Mouse (Mus musculus) lung, adult 18-20 months (tissue): Measurements from ENCODE around the gene Senp5.
A peak's percentile ranks its signal among the peaks of the same experiment; 100 is the strongest.

Experiments used
- DNase-seq, 2 experiments: peaks; one replicate each; pipeline ENCODE4 v3.0.0; 2022; ENCODE audit warnings: mixed read lengths in 2 of 2

The Senp5 gene

DNA sequence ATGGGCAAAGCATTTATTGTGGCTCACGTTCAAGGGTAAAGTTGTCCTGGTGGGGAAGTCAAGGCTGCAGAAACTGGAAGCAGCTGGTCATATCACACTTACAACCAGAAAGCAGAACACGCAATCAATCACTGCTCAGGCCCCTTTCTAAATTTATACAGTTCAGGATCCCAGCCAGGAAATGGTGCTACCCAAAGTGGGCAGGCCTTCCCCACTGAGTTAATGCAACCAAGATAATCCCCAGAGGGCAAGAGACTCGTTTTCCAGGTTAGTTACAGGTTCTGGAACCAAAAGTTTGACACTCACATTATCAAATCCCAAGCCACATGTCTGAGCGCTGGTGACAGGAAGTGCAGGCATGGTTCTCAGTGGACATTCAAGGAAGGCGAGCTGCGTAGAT is 64.2 kb downstream of the Senp5 start:
- no peak for DNase-seq

DNA sequence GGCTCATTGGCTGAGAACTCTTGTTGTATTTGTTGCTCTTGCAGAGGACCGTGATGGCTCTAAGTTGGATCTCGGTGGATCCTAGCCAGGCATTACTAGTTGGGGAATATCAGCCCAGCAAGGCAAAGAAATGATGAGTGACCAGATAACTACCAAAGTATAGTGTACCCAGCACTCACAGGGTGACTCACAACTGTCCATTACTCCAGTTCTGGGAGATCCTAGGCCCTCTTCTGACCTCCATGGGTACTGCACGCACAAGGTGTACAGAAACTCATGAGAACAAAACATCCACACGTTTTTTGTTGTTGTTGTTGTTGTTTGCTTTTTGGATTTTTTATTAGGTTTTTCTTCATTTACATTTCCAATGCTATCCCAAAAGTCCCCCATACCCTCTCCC is 66.5 kb downstream of the Senp5 start:
- no peak for DNase-seq

DNA sequence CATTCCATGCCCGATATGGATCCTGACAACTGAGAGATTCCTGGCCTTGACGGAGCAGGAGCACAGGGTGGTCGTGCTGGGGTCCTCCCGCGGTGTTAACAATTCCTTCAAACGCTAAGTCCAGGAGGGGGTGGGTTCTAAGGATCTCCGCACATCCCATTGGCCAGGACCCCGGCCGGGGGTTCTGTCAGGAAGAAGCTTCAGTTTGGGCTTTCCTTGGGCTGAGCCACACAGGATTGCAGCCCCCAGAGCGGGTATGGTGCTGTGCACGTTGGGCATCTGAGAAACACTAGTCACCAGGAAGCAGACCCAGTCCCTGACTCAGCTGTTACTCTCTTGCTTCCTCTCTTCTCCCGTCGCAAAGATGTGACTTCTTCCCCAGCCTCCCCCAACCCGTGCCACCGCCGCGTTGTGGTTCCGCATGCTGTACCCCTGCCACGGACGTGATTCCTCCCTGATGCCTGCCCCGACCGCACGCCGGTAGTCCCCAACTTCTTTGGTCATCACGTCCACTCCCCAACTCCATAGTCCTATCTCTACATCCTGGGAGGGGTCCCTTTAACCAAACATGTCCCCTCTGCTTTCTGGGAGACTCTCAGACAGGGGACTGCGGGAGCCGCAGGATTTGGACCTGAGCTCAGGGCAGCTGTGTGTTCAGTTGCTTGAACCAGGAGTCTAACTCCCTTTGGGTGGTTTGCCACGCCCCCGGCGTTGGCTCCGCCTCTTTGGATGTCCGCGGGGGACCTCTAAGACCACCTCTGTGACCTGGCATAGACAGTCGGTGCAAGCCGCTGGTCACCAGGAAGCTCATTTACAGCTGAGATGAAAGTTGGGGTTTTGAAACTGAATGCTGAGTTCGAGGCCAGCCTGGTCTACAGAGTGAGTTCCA is 67.8 kb downstream of the Senp5 start:
- no peak for DNase-seq

DNA sequence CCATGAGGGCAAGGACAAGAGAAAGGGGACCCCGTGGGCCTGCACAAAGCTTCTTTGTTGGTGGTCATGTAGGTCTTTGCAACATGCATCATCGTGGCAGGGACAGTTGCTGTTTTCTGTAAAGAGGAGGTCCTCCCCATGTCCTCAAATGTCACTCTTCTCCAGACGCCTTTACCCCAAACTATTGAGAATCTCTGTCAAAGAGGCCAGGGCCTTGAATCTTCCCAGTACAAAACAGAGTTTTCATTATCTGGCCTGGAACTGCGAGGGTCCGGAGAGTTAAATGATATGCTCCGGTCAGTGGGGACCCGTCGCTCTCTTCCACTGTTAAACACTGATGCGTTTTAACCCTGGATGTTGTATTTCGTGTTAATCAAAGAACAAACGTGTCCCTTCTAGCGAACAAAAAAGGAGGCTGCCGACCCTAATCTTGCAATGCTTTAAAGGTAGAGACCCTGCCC is 68.5 kb downstream of the Senp5 start:
- DNase-seq = no peak

DNA sequence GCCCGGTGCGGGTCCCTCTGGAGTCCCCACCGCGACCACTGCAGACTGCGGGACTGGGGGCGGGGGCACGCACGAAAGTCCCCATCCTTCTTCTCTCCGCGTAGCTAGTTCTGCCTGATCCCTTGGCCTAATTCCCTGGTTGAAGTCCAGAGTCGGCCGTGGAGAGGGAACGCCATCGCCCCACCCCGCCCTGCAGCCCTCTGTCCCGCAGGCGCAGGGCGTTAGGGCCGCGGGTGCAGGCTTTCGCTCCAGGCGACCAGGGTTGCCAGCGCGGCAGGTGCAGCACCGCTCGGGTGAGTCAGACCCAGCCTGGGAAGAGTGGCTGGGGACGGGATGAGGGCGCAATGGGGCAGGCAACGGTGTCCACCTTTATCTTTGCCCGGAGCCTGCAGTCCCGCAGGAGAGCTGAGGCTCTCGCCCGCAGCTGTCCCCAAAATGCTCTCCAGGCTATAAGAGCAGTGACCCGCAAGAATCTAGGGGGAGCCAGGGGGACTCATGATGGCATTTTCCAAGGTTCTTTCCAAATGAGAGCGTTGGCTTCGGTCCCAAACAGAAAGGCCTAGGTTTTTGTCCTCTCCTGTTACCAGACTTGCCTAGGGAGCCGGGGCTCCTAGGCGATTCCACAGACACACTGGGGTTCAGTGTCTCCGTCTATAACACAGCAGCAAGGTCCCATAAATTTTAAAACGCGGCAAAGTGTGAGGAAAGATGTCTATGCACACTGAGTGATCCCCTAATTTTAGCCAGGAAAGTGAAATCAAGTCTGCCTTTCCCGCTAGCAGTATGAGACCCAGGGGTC is 69.1 kb downstream of the Senp5 start, which contains the start of gene Pigz:
Gene Pigz, plus strand, starts transcription at position 101 of the 799 bp plus-strand sequence.
- DNase-seq = peak; percentile 38 to 39

DNA sequence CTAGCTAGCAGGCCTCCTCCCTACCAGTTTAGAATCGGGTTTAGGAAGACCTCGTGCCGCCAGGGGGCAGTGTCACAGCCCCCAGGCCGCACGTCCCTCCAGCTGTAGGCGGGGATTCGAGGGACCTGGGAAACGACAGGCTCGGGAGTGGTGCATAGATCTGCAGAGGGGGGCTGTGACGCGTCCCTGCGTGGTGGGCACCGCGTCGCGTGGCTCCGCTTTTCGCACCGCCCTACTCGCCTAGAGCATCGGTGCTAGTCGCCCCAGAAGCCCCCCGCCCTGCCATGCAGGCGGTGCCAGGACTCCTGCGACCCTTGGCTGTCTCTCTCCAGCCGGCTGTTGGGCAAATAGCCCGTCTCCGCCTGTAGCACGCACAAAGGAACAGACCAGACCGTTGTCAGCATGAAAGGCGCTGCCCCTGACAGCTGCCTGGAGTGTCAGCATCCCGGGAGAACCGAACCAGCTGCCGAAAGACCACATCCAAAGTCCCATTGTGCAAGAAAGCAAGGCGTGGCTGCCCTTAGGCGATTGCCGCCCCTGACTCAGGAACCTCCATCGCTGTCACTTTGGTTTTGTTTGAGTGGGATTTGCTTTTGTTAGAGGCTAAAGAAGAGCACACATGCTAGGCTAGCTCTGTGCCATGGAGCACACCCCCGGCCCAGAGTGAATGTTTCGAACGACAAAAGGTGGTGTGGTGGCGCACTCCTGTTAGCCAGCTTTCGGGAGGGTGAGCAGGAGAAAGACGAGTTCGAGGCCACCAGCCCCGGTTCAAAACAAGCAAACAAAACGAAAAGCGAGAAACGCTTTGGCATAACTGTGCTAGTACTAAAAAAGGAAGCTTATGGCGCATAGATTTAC is 70.0 kb downstream of the Senp5 start:
- DNase-seq = peak; percentile 84 to 89

DNA sequence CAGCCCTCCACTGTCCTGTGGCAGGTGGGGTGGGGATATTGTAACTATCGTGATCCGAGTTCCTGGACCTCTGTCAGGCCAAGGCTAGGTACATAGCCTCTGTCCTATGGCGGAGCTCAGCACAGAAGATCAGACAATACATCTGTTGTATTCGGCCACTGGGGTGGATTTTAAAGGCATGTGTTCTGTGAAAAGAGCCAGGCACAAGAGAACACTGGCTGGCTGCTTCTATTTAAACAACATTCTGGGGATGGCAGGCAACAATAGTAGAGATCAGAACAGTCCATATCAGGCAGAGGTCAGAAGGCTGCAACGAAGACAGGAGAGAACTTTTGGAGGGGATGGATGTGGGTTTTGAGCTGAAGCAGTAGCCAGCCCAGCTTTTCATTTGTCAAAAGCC is 70.8 kb downstream of the Senp5 start:
- no peak for DNase-seq

DNA sequence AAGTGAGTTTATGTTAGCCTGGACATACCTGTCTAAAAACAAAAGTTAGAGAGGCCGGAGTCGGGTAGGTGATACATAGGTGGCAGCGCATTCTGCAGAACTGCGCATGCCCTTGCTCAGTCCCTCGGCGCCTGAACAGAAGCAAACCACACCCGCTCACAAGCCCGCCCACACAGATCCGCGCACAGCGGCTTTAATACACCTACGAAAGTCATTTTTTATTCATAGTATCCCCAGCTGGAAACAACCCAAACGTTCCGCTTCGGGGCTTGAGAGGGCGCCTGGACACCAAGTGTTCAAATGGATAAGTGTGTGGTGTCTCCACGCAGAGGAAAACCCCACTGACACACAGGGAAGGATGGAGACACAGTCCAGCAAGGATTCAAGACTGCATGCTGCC is 71.8 kb downstream of the Senp5 start:
- DNase-seq = no peak

DNA sequence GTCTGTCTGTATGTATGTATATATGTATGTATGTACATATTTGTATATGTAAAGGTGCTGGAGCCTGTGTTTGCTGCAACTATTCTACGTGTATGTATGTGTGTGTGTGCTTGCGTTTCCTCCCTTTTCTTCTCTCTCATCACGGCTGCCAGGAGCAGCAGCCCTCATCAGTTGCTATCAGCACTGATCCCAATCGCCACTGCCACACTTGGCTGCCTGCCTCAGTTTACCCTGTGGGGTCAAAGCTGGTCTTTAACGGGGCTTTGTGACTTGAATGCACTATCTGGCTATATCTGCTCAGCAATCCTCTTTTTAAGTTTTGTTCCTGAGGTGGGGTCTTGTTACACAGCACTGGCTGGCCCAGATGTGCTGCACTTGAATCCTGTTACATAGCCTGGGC is 75.7 kb downstream of the Senp5 start:
- no peak for DNase-seq

DNA sequence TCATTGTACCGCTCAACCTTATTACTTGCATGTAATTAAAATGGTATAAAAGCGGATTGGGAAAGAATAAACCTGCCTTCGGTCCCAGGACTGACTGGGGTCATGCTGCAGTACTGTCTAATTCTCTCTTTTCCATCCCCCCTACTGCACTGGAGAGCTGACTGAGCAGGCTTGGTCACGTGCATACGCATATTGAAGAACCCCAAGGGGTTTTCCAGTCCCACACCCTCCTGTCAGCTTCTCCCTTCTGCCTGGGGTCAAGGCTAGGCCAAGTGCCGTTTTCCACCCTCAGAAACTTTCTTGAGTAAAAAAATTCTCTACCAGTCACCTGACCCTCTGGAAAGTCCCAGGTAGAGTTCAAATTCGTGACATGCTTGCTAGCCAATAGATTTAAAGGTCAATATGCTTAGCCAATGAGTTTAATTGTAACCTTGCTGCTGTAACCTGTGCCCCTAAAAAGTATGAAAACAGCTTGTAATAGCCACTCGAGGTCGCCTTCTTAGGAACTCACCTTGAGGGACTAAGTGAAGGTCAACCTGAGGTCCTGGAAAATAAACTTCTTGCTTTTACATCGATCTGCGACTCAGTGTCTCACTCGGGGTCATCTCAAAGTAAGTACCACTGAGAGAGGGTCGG is 76.4 kb downstream of the Senp5 start:
- DNase-seq = no peak

DNA sequence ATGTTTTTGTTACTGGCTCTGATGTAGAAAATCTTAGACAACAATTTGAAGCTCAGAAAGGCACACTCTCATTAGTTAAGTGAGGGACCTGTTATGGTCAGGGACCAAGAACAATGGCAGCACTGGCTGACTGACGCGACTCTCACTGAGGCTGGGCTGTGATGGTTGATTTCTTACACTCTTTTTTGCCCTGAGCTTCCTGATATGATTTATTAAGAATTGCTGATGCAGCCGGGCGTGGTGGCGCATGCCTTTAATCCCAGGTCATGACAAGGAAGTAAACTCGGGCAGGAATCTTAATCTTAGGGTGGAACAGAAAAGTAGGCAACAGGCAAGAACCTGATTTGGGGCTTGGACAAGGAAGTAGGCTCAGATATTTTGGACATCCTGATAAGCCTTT is 77.0 kb downstream of the Senp5 start:
- DNase-seq = no peak

DNA sequence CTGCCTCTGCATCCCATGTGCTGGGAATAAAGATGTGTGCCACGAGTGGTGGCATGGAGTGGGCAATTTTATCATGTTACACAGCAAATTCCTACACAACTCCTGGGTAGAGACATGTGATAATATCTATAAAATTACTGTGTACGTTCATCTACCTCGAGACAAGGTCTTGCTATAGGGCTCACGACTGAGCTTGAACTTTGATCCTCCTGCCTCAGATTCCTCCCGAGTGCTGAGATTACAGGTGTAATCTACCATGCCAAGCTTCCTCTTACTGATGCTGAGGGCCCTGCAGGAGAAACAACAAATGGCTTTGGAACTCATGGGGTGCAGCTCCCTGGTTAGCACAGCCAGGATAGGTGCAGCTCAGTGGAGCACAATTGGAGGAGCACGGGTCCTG is 78.7 kb downstream of the Senp5 start:
- DNase-seq = no peak

DNA sequence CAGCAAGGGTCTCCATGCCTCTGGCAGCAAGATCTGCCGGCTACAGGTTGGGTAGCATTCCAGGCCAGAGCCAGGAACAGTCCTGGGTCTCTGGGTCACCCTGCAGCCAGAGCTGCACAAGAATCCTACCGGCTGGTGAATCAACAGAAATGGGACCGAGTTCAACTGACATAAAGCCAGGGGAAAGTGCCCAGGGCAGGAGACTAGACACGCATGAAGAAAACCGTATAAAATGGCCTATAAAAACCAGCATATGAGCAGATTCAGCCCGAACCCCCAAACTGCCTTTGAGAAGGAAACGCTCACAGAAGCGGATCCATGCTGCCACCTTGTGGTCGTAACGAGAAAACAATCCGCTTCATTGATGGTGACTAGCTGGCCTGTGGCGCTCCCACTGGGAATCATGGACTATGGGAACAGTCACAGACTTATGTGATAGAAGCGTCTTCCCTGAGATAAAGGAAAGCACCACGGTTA is 84.8 kb downstream of the Senp5 start:
- DNase-seq = peak; percentile 60 to 69

DNA sequence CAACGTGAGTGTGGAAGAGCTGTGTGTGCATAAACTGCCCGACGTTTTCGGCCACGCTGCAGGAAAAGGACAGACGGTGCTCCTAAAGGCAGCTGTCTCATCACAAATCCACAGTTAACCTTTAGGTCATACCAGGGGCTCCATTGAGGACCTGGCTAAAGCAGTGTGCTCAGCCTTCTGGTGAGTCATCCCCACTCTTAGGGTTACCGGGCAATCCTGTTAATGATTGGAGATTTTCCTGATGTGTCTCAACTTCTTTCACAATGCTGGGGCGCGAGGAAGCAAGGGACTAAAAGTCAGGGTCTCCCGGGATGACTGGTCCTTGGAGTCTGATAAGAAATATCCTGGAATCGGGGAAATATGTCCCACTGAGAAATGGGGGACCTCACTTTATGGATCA is 85.3 kb downstream of the Senp5 start:
- no peak for DNase-seq

DNA sequence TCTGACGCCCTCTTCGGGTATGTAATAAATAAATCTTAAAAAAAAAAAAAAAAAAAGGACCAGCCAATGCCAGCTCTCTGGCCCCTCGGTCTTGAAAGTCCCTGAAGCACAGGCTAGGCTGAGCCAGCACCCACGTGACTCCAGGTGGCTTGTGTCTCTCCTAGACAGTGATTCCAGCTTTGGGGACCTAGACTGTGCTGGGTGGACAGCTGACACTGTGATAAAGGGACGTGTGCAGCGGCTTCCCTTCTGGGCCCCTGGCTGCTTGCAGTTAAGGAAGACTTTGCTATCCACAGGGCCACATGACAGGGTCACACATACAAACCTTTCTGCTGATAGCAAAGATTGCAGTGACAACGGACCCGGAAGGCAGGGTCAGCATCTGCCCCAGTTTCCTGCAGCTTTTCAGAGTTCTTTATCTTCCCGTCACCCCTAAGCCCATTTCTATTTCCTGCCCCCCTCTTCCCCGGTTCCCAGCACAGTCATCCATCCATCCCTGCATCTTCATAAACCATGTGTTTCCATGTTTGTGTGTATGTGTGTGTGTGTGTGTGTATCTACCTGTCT is 92.7 kb downstream of the Senp5 start:
- no peak for DNase-seq
